In genomic region chr11:95585281-95585680, GRCm38 (mm10) we compare ENCODE assay signal across 8 mouse cellular contexts. TPM values are rescaled to one million over a fixed set of nuclear protein-coding genes. Genes with fewer than 3 reads are reported as not detected.
DNase-seq lines count a peak whose midpoint lies in the region; ATAC-seq and TF ChIP-seq lines count a peak whose summit lies in the region.

No protein-coding gene starts in this region.

- H3K36me3 ChIP-seq in testis, adult 2 months (ENCODE audit: control insufficient read depth, insufficient read depth, low read length): no peaks in the 10 kb centered on the region
- H3K36me3 ChIP-seq in heart, embryonic 14.5 days (ENCODE audit: control insufficient read depth, insufficient read depth, low read length): no peaks in the 10 kb centered on the region
- H3K36me3 ChIP-seq in myocyte (ENCODE audit: control insufficient read depth, insufficient read depth): no peaks in the 10 kb centered on the region

- H3K4me1 ChIP-seq in testis, adult 2 months (ENCODE audit: control insufficient read depth, insufficient read depth, low read length): peaks cover 19% of the 10 kb centered on the region
- H3K4me1 ChIP-seq in heart, embryonic 14.5 days (ENCODE audit: control insufficient read depth in 2 of 2, insufficient read depth in 2 of 2, low read length in 2 of 2): peaks cover 17 to 19% of the 10 kb centered on the region in 2 experiments

- H3K4me2 ChIP-seq in heart, embryonic 14.5 days (ENCODE audit: low read length): peak overlapping the region; percentile 78
- peak overlapping the region; percentile 45 for H3K4me2 ChIP-seq in myocyte (ENCODE audit: low read depth)

- DNase-seq in testis, postnatal 10 days (ENCODE audit: low spot score): no peak
- DNase-seq in kidney, postnatal 25 days: peak; percentile 72 to 88
- no peak for DNase-seq in thymus, postnatal 14 days

- TF ChIP-seq CTCF in testis, adult 2 months (IDR thresholded peaks at IDR 0.05; ENCODE audit: control insufficient read depth, insufficient read depth, insufficient replicate concordance, low read depth, low read length): no peak

- peaks cover 3% of the 10 kb centered on the region; the same call in 1 of the 2 replicates for H3K27me3 ChIP-seq in testis, adult 2 months (ENCODE audit: control insufficient read depth, insufficient read depth, low read length)
- H3K27me3 ChIP-seq in heart, embryonic 14.5 days (ENCODE audit: control insufficient read depth, insufficient read depth, low read length): peaks cover 97% of the 10 kb centered on the region
- peaks cover 63% of the 10 kb centered on the region for H3K27me3 ChIP-seq in myocyte (ENCODE audit: control insufficient read depth, insufficient read depth, insufficient read length)

- no peak overlapping the region; the same call in 1 of the 2 replicates for H3K9ac ChIP-seq in heart, embryonic 14.5 days (ENCODE audit: low read length)

- TF ChIP-seq POLR2A in testis, adult 2 months (IDR thresholded peaks at IDR 0.05; ENCODE audit: control insufficient read depth, low read depth, low read length): no peak
- TF ChIP-seq POLR2A in myocyte (IDR thresholded peaks at IDR 0.05; ENCODE audit: insufficient read length, low read depth): no peak

- H3K9me3 ChIP-seq in heart, embryonic 14.5 days (ENCODE audit: control insufficient read depth, low read length): no peaks in the 10 kb centered on the region

- no peak for ATAC-seq in heart, embryonic 14.5 days (ENCODE audit: insufficient number of reproducible peaks, insufficient read depth, low FRiP score, low read depth)
- ATAC-seq in cerebellum, adult (ENCODE audit: insufficient number of reproducible peaks, low FRiP score, low TSS enrichment): no peak
- no peak for ATAC-seq in monocyte, adult 5-6 weeks (replicated peaks; ENCODE audit: insufficient number of reproducible peaks, low FRiP score, low TSS enrichment, poor library complexity, severe bottlenecking)

- WGBS in heart, embryonic 14.5 days: under 1% methylated on average over 24 of the region's 24 CpGs

- no peaks in the 10 kb centered on the region for H3K79me2 ChIP-seq in myocyte (ENCODE audit: control insufficient read depth, insufficient read depth)

- H3K27ac ChIP-seq in testis, adult 2 months (ENCODE audit: control insufficient read depth, insufficient read depth, low read depth, low read length): no peak overlapping the region
- no peak overlapping the region for H3K27ac ChIP-seq in heart, embryonic 14.5 days (replicated peaks in 1 of 2; ENCODE audit: control insufficient read depth in 1 of 2, insufficient read depth in 1 of 2, low read depth in 2 of 2, low read length in 2 of 2)

- H3ac ChIP-seq in myocyte (ENCODE audit: control insufficient read depth, insufficient read length): no peak overlapping the region

- peak overlapping the region; percentile 15 for H3K4me3 ChIP-seq in testis, adult 2 months (ENCODE audit: control insufficient read depth, low read depth, low read length)
- peak overlapping the region; percentile 30 to 41 for H3K4me3 ChIP-seq in heart, embryonic 14.5 days (ENCODE audit: control insufficient read depth in 1 of 2, insufficient read depth in 1 of 2, low read depth in 1 of 2, low read length in 2 of 2)
- no peak overlapping the region for H3K4me3 ChIP-seq in myocyte

TF ChIP-seq in myocyte, 11 proteins besides CTCF, POLR2A, EP300 and RAD21:
- TF ChIP-seq E2F4 (IDR thresholded peaks at IDR 0.05; ENCODE audit: insufficient read depth) (no peak), REST (IDR thresholded peaks at IDR 0.05; ENCODE audit: insufficient read depth, insufficient read length) (no peak), TCF3 (IDR thresholded peaks at IDR 0.05; ENCODE audit: insufficient read length, low read depth) (no peak), MYOD1 (IDR thresholded peaks at IDR 0.05; ENCODE audit: control insufficient read depth in 1 of 3, insufficient read length in 2 of 3, low read depth in 2 of 3) (no peak), USF1 (IDR thresholded peaks at IDR 0.05; ENCODE audit: low read depth) (no peak), POLR2AphosphoS2 (IDR thresholded peaks at IDR 0.05; ENCODE audit: insufficient read length, low read depth) (no peak), MYOG (IDR thresholded peaks at IDR 0.05; ENCODE audit: control insufficient read depth in 1 of 3, insufficient read depth in 1 of 3, insufficient read length in 2 of 3, low read depth in 2 of 3) (no peak), TCF12 (IDR thresholded peaks at IDR 0.05; ENCODE audit: insufficient read depth, poor library complexity, severe bottlenecking) (no peak), CEBPB (IDR thresholded peaks at IDR 0.05; ENCODE audit: insufficient read depth, poor library complexity, severe bottlenecking) (no peak), MAX (IDR thresholded peaks at IDR 0.05; ENCODE audit: low read depth) (no peak), SRF (IDR thresholded peaks at IDR 0.05; ENCODE audit: control insufficient read depth, insufficient read length, low read depth) (no peak)

RNA-seq across cellular contexts. Expression of gene Ngfr, which starts 2.3 kb away (rescaled TPM):
- polyA plus RNA-seq in testis, adult 2 months (2012; rRNA removed): 16.3 and 18.9 TPM in 2 replicates
- 1.2 and 3.0 TPM in 2 replicates for polyA plus RNA-seq in heart, embryonic 14.5 days (2014; fragmentation: Nextera tagmentation; extraction: Ambion mirVana)
- polyA plus RNA-seq in myocyte (2012; fragmentation: generic; extraction: Trizol): 0.01 TPM
- 0.21 to 1.3 TPM (median 0.58 TPM) in 3 replicates for total RNA-seq in monocyte, adult 5-6 weeks (2017)

Comparison
In these comparisons a context has a peak if more than half of its experiments do, and no peak if none do; other contexts are left out.
1. DNase-seq: peak in kidney, postnatal 25 days (2 of 2); none in testis, postnatal 10 days (single experiment) and thymus, postnatal 14 days (single experiment).